Mouse (Mus musculus) liver, postnatal 0 days (tissue): ENCODE measurements around the gene Sp9. TPM values are rescaled to one million over a fixed set of nuclear protein-coding genes. Genes with fewer than 3 reads are reported as not detected.
A peak's percentile ranks its signal among the peaks of the same experiment; 100 is the strongest.

Experiments
- ATAC-seq: fragments of 200-750 bp; cut with Nextera tagmentation; 2 replicates; pipeline ENCODE4 v1.8.0; 2017; ENCODE audit warnings: mild to moderate bottlenecking, moderate library complexity
- DNase-seq: peaks from one replicate; pipeline ENCODE4 v3.0.0-alpha.2; 2016
- H3K27ac ChIP-seq: fragments of 300-500 bp; sonication (generic); 2 replicates; pipeline ENCODE4 v1.5.1; 2014; ENCODE audit warnings: antibody characterized with exemption, moderate library complexity, mild to moderate bottlenecking, low read depth
- H3K27me3 ChIP-seq: fragments of 300-500 bp; sonication (generic); 2 replicates; pipeline ENCODE4 v1.6.1; 2014; ENCODE audit warnings: low read length, control low read depth, mixed read lengths; ENCODE audit not compliant: insufficient read depth
- H3K36me3 ChIP-seq: fragments of 300-500 bp; sonication (generic); replicated peaks from 2 replicates; pipeline ENCODE4 v1.6.1; 2014; ENCODE audit warnings: mild to moderate bottlenecking, control low read depth, low read length, moderate library complexity, mixed read lengths; ENCODE audit not compliant: insufficient read depth
- H3K4me1 ChIP-seq: fragments of 300-500 bp; sonication (generic); 2 replicates; pipeline ENCODE4 v1.6.1; 2014; ENCODE audit warnings: antibody characterized with exemption, mild to moderate bottlenecking, control low read depth; ENCODE audit not compliant: insufficient read depth
- H3K4me2 ChIP-seq: fragments of 300-500 bp; sonication (generic); 2 replicates; pipeline ENCODE4 v1.6.1; 2014; ENCODE audit warnings: low read depth, mild to moderate bottlenecking, low read length, moderate library complexity, mixed read lengths
- H3K4me3 ChIP-seq: fragments of 300-500 bp; sonication (generic); 2 replicates; pipeline ENCODE4 v1.5.1; 2014; ENCODE audit warnings: low read depth, low read length
- H3K9ac ChIP-seq: fragments of 300-500 bp; sonication (generic); replicated peaks from 2 replicates; pipeline ENCODE4 v1.6.1; 2014; ENCODE audit warnings: mild to moderate bottlenecking, moderate library complexity
- H3K9me3 ChIP-seq: fragments of 300-500 bp; sonication (generic); 2 replicates; pipeline ENCODE4 v1.6.1; 2016; ENCODE audit warnings: mild to moderate bottlenecking, control low read depth, low read length, mixed read lengths
- CTCF ChIP-seq: sonication (generic); IDR thresholded peaks from 2 replicates; pipeline ENCODE4 v1.5.1; 2016; ENCODE audit warnings: antibody characterized with exemption, low read depth
- EP300 ChIP-seq: IDR thresholded peaks from 2 replicates; pipeline ENCODE4 v1.6.1; 2016; ENCODE audit warnings: antibody characterized with exemption, low read depth, mild to moderate bottlenecking
- WGBS: fragments of 180-500 bp; shearing (Covaris S2); extraction: QIAGEN DNeasy Blood & Tissue Kit; methylation state at CpG from one replicate; pipeline ENCODE4 v1.1.7; 2014; ENCODE audit not compliant: insufficient replicate concordance; 5-methylcytosine and 5-hydroxymethylcytosine counted together
- polyA plus RNA-seq: library from polyadenylated mRNA; unstranded; fragments of >200 nt; fragmentation: Nextera tagmentation; extraction: Ambion mirVana; gene quantifications from 2 replicates; pipeline ENCODE4 v1.2.1, GENCODE M21; 2015

Sp9 gene
- polyA plus RNA-seq, 1 experiment from 2014 or later = not detected

DNA sequence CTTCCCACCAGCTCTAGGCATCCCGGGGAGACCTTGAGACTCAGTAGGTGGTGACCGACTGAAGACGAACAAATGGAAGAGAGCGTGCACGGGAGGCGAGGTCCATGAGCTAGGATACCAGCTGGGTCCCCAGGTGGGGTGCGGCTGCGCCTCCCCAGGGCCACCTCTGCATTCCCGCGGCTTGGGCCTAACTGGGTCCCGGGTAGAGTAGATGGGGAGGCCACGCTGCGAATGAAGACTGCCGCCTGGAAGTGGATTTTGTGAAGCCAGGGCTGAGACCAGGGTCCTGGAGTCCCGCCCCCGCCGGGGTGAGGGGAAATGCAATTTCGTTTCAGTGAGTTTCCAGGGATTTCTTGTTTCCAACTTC is 6.0 kb downstream of the Sp9 start:
- TF ChIP-seq CTCF = no peak
- TF ChIP-seq EP300 = no peak

DNA sequence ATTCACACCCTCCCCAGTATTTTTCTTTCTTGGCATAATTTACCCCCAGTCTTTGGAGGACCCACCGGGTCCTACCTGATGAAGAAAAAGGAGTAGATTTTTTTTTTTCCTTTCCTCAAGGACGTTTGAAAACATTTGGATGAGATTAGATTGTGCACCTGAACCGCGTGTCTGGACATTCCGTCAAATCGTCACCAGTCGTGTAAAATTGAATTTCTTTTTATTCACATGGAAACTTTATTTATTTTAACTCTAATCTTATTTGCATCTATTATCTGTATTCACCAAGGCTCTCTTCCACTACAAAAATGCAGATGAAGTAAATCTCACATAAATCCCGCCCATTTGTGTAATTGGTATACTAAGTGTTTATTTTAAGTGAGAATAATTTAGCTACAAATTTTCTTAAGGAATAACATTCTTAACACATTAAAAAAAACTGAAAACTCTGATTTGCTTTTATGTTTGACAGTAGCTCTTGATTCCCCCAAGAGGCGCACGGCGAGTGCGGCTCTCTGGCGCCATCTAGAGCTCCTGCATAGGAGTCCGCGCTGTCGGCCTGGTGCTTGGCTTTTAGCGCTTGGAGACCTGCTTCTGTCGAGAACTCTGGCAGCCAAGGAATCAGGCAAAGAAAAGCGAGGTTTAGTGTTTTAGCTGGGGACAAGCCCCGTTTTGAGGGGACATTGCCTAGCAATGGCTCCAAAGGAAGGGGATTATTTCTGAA is 6.6 kb downstream of the Sp9 start:
- peak; percentile 80 for ATAC-seq
- peak; percentile 91 for DNase-seq
- Histone ChIP-seq H3K36me3 (no peaks in the 10 kb centered on the region), H3K9me3 (no peaks in the 10 kb centered on the region), H3K27me3 (peaks cover 85% of the 10 kb centered on the region), H3K4me3 (peak overlapping the region; percentile 27; the same call in 1 of the 2 replicates), H3K4me1 (peaks cover 31% of the 10 kb centered on the region), H3K27ac (no peak overlapping the region), H3K9ac (no peak overlapping the region), H3K4me2 (peak overlapping the region; percentile 44)
- TF ChIP-seq CTCF (peak; percentile 95), EP300 (no peak)
- WGBS = 3% methylated on average over 20 of the region's 20 CpGs

More for the DNA sequence above, 6.0 kb downstream of the Sp9 start:
- H3K4me3 ChIP-seq = peak overlapping the region; percentile 20
- peak; percentile 38 for DNase-seq
- peaks cover 36% of the 10 kb centered on the region for H3K4me1 ChIP-seq
- 3% methylated on average over 18 of the region's 18 CpGs for WGBS
- no peak overlapping the region for H3K9ac ChIP-seq
- no peak overlapping the region for H3K27ac ChIP-seq
- ATAC-seq = no peak
- no peaks in the 10 kb centered on the region for H3K9me3 ChIP-seq
- H3K4me2 ChIP-seq = no peak overlapping the region
- H3K27me3 ChIP-seq = peaks cover 91% of the 10 kb centered on the region
- H3K36me3 ChIP-seq = no peaks in the 10 kb centered on the region

DNA sequence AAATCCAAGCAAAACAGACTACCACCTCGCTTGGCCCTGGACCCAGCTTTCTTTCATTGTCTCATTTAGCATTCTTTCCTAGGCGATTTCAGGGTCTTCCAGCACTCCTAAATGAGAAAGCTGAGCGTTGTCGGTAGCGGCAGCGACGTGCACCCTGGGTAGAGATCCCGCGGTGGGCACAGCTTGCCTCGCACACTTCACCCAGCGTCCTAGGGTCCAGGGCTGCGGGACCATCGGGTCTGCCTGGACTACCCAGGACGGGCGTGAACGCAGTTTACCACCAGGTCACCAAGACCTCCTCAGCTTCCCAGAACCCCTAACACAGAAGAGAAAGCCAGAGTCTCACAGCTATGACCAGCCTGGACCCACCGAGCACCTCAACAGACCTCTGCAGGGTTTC is 7.1 kb downstream of the Sp9 start:
- Histone ChIP-seq H3K9me3 (no peaks in the 10 kb centered on the region), H3K27me3 (peaks cover 79% of the 10 kb centered on the region), H3K27ac (no peak overlapping the region), H3K4me2 (peak overlapping the region; percentile 44), H3K36me3 (no peaks in the 10 kb centered on the region), H3K4me1 (peaks cover 25% of the 10 kb centered on the region), H3K9ac (no peak overlapping the region), H3K4me3 (peak overlapping the region; percentile 27; the same call in 1 of the 2 replicates)
- peak; percentile 46 for ATAC-seq
- 2% methylated on average over 17 of the region's 17 CpGs for WGBS
- DNase-seq = no peak
- TF ChIP-seq EP300 (no peak), CTCF (no peak)

DNA sequence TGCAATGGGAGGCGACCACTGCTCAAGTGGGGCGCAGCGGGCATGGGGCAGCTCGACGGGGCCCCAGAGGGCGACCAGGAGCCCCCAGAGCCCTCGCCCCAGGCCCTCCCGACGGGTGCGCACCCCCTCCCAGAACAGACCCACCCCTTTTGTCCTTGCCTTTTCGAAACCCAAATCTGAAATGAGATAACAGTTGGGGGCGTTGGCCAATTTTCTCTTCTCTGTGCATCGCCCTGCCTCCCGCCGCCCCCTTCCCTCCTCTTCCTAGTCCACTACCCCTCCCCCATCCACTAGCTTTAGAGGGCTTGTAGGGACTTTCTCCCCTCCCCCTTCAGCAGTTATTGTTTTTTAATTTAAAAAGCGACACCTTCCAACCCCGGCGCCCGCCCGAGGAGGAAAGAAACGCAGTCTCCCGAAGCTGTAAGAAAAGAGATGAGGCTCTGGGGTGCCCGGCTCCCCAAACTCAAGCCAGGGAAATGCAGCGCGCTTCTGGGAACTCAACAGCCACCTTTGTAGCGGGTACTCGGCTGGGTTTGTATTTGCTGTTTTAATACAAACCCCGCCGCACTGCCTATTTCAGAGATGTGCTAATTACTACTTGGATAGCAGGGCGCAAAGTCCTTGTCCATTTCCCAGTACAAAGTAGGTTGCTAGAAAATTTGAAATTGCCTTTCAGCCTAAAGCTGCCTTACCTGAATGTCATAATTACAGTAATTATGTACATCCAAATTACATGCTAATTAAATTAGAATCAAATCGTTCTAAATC is 7.7 kb downstream of the Sp9 start:
- peak overlapping the region; percentile 44 for H3K4me2 ChIP-seq
- TF ChIP-seq EP300 = no peak
- TF ChIP-seq CTCF = no peak
- H3K4me1 ChIP-seq = peaks cover 19% of the 10 kb centered on the region
- peaks cover 74% of the 10 kb centered on the region for H3K27me3 ChIP-seq
- no peak overlapping the region for H3K27ac ChIP-seq
- H3K9ac ChIP-seq = no peak overlapping the region
- ATAC-seq = no peak
- no peaks in the 10 kb centered on the region for H3K9me3 ChIP-seq
- peak overlapping the region; percentile 27; the same call in 1 of the 2 replicates for H3K4me3 ChIP-seq
- no peaks in the 10 kb centered on the region for H3K36me3 ChIP-seq
- 3% methylated on average over 29 of the region's 31 CpGs for WGBS
- no peak for DNase-seq

DNA sequence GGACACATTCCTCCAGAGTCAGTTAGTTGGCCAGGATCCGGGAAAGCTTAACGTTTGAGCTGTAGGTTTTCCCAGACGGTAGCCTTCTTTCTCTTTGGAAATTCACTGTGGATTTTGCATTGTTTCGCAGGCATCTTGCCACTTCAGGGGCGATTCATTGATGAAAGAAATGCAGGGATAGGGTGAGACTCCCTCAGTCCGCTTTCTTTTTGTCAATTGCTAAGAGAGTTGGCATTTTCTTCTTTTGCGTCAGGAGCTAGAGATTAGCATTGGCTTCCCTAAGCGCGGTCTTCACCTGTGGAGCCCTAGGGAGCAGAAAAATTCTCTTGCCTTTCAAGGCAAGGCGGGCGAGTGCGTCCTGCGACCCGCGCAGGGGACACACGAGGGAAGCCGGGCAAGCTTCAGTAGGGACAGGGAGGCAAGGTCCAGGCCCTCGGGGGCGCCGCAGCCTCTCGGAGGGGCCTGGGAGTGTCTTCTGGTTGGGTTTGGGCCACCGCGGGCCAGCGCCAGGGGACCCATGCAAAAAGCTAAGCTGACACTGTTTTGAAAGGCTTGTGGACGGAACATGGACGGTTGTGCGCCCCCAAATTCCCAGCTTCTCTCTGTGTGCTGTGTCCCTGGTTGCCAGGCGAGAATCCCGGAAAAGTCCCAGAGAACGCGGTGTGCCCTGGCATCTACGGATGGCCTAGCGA is 8.8 kb downstream of the Sp9 start:
- H3K36me3 ChIP-seq = peaks cover 4% of the 10 kb centered on the region; the same call in 1 of the 2 replicates
- no peak overlapping the region for H3K9ac ChIP-seq
- H3K4me1 ChIP-seq = peaks cover 18% of the 10 kb centered on the region
- no peak overlapping the region for H3K27ac ChIP-seq
- no peak for ATAC-seq
- 3% methylated on average over 33 of the region's 33 CpGs for WGBS
- TF ChIP-seq EP300 = no peak
- no peak for TF ChIP-seq CTCF
- H3K4me3 ChIP-seq = peak overlapping the region; percentile 19
- H3K27me3 ChIP-seq = peaks cover 68% of the 10 kb centered on the region
- DNase-seq = peak; percentile 27
- H3K4me2 ChIP-seq = peak overlapping the region; percentile 49
- H3K9me3 ChIP-seq = no peaks in the 10 kb centered on the region
